Mouse (Mus musculus) spleen, postnatal 10 days (tissue): ENCODE data around the gene Mrpl39.

Experiments used
- DNase-seq, 2 experiments: peaks; one replicate each; pipeline ENCODE4 v3.0.0; 2021 to 2022; ENCODE audit warnings: low spot score in 2 of 2

The Mrpl39 gene

DNA sequence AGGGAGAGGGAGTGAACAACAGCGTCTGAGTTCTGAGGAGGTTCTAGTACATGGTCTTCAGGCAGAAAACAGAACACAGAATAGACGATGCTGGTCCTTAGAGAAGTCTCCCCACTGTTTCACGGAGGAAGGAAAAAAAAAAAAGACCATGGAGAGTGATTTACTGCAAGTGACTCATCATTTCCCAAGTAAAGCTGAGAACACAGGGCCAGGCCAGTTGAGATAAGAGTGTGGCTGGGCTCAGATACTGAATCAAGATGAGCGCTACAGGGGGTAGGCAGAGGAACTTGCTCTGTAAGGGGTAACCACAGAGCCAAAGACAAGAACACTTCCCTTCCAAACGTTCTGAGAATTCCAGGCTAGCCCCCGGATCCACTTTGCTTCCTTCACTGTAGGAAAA lies 36.8 kb downstream of the Mrpl39 start:
- no peak for DNase-seq

DNA sequence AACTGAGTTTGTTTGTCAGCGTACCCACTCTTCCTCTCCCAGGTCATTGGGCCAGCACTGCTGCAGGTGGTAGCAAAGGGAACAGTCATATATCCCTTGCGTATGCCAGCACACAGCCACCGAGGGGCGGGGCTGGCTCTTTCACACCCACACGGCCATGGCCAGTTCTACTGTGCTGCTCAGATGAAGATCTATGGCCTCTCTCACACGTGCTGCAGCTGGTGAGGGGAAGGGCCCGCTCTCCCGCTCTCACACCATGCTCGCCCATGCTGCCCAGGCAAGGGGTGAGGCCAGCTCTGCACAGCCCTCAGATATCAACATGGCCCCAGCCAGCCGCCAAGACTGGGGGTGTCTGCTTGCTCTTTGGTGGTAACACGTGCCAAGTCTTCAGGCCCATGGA lies 39.4 kb downstream of the Mrpl39 start:
- DNase-seq = no peak

DNA sequence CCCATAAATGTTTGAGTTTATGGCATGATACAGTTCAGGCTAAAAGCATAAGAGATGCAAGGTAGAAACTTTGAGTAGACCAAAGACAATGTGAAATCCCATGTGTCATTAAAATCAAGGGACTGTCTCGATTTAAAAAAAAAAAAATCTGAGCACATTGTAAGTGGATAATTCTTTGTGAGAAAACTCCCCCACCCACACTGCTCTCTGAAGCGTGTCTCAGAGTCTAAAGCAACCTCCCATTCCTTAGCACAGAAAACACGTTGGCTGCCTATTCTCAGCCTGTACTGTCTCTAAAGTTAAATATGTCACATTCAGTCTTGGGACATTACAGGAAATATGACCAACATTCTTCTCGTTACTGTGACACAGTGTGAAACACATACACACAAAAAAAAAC lies 53.6 kb downstream of the Mrpl39 start:
- DNase-seq = no peak

DNA sequence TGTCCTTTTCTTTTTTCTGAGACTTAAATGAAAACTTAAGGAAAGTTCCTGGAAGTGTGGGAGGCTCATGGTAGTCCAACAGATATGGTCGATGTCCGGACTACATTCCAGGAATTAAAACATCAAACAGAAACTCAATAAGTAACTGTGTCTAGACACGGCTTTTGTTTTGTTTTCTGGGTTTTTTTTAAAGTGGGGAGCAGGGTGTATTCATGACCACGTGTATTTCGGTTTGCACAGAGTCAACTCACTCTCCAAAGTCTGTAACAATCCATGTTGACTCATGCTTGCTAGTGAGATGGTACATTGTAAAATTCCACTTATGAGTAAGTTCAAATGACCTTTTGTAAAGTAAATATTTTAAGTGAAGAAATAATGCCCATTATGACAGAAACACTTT lies 54.8 kb downstream of the Mrpl39 start:
- no peak for DNase-seq

DNA sequence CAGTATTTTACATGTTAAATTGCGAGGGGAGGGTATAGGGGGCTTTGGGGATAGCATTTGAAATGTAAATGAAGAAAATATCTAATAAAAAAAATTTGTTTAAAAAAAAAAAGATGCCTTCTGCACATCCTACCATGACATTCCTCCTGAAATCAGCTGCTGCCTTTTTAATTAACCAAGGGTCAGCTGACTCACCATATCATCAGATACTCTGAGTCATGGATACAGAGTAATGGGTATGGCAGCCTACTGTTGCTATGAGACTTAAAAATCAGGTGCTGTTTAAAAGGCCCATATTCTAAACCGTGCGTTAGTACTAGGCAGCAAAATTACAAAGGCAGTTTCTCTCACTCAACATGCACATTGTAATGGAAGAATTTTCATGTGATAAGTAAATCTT lies 58.2 kb downstream of the Mrpl39 start:
- no peak for DNase-seq
